Mouse (Mus musculus) 3134 (cell line): ENCODE data around the gene BC024978.
"Not testable (repeated sequence)": the region's sequence is repeated elsewhere in the genome, so short reads cannot be mapped to it uniquely, and the experiment has no call there.

Source experiments
- DNase-seq: peaks from one replicate; pipeline ENCODE4 v3.0.0-alpha.2; 2011; ENCODE audit warnings: low spot score; ENCODE audit not compliant: insufficient read length; ENCODE audit errors: extremely low read depth

BC024978 gene

GRCm38 (mm10) chr7:27219937-27220336 is 24.4 kb downstream of the BC024978 start:
- DNase-seq, result no peak

- no peak for DNase-seq
These were observed 26.4 kb downstream of the BC024978 start for GRCm38 (mm10) chr7:27221939-27222338.

- DNase-seq, result no peak
These were observed 27.0 kb downstream of the BC024978 start for GRCm38 (mm10) chr7:27222538-27222937.

GRCm38 (mm10) chr7:27224877-27225575 is 29.4 kb downstream of the BC024978 start:
- peak; percentile 41 for DNase-seq

GRCm38 (mm10) chr7:27227276-27227675 is 31.7 kb downstream of the BC024978 start:
- DNase-seq, result no peak

GRCm38 (mm10) chr7:27227676-27228075 is 32.1 kb downstream of the BC024978 start:
- DNase-seq, result no peak

- DNase-seq, result peak; percentile 89
These were observed 32.8 kb downstream of the BC024978 start, which contains the start of gene Itpkc for GRCm38 (mm10) chr7:27228281-27228821. Gene Itpkc (minus strand): TSS chr7:27228661.

GRCm38 (mm10) chr7:27228865-27229264 is 33.3 kb downstream of the BC024978 start:
- DNase-seq, result no peak

- DNase-seq, result no peak
These were observed 35.2 kb downstream of the BC024978 start for GRCm38 (mm10) chr7:27230781-27231180.

- DNase-seq, result peak; percentile 77
These were observed 36.2 kb downstream of the BC024978 start for GRCm38 (mm10) chr7:27231693-27232331.

GRCm38 (mm10) chr7:27232781-27233281 is 37.2 kb downstream of the BC024978 start, which contains the start of gene Coq8b:
Gene Coq8b (plus strand): TSS chr7:27233023.
- DNase-seq, result peak; percentile 90

GRCm38 (mm10) chr7:27233300-27233699 is 37.7 kb downstream of the BC024978 start:
- no peak for DNase-seq

- DNase-seq, result no peak
These were observed 40.1 kb downstream of the BC024978 start for GRCm38 (mm10) chr7:27235726-27236125.

- DNase-seq, result no peak
These were observed 41.9 kb downstream of the BC024978 start for GRCm38 (mm10) chr7:27237527-27237926.

GRCm38 (mm10) chr7:27238568-27238967 is 43.0 kb downstream of the BC024978 start:
- DNase-seq, result no peak

- no peak for DNase-seq
These were observed 47.6 kb downstream of the BC024978 start for GRCm38 (mm10) chr7:27243211-27243610.

- not testable (repeated sequence) for DNase-seq
These were observed 48.5 kb downstream of the BC024978 start for GRCm38 (mm10) chr7:27244088-27244487.

- DNase-seq, result no peak
These were observed 53.6 kb downstream of the BC024978 start for GRCm38 (mm10) chr7:27249146-27249545.

- DNase-seq, result no peak
These were observed 54.3 kb downstream of the BC024978 start for GRCm38 (mm10) chr7:27249928-27250327.

GRCm38 (mm10) chr7:27251946-27252345 is 56.4 kb downstream of the BC024978 start:
- no peak for DNase-seq

- peak; percentile 23 for DNase-seq
These were observed 60.1 kb downstream of the BC024978 start for GRCm38 (mm10) chr7:27255721-27256120.
